Mouse (Mus musculus): Measurements from ENCODE around the gene Chic2.

DNA sequence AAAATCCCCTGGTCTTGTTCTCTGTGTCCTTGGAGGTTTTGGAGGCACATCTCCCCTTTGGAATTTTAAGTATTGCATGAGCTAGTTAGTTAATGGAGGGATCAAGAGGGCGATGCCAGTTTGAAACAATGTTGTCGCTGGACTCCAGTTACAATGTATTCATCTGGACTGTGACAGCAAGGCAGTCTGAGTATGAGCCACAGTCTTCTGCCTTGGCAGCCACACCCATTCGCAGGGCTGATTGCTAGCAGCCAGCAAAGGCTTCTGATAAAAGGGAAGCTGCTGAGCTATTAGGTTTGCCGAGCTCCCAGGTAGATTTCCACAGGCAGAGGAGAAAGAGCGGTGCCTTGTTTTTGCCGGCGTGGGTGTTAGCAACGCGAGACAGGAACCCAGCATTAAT, 84.3 kb downstream of the Chic2 start:
- no peak for TF ChIP-seq POLR2A (IDR thresholded peaks at IDR 0.05; ENCODE audit: low read depth, low read length)
- TF ChIP-seq CTCF (IDR thresholded peaks at IDR 0.05; ENCODE audit: extremely low read depth, insufficient read depth, insufficient read length, insufficient replicate concordance): no peak

Data from spleen, adult 2 months (tissue).